Mouse (Mus musculus): ENCODE results near the gene Opn1mw. TPM values are rescaled to one million over a fixed set of nuclear protein-coding genes. Genes with fewer than 3 reads are reported as not detected.

Opn1mw gene
- not detected in 2 replicates for polyA plus RNA-seq (2015; fragmentation: Nextera tagmentation; extraction: Ambion mirVana)

GRCm38 (mm10) chrX:74127164-74127563 lies at the start of gene Opn1mw:
TSS of gene Opn1mw (plus strand) at chrX:74127464.
- Histone ChIP-seq H3K4me2 (ENCODE audit: low read depth, low read length) (no peak within 1 kb of the TSS), H3K4me1 (ENCODE audit: control insufficient read depth, insufficient read depth, low read length) (no peaks in the 10 kb centered on the region), H3K27me3 (replicated peaks; ENCODE audit: control insufficient read depth, insufficient read depth, low read length) (peaks cover 7% of the 10 kb centered on the region; the same call in 1 of the 2 replicates), H3K27ac (ENCODE audit: low read length) (no peak within 1 kb of the TSS), H3K36me3 (ENCODE audit: control insufficient read depth, insufficient read depth, low read length) (no peaks in the 10 kb centered on the region), H3K9me3 (ENCODE audit: control insufficient read depth, low read length) (no peaks in the 10 kb centered on the region), H3K9ac (ENCODE audit: low read depth, low read length) (no peak within 1 kb of the TSS), H3K4me3 (ENCODE audit: low read length) (no peak within 1 kb of the TSS)
- ATAC-seq, result no peak

GRCm38 (mm10) chrX:74084276-74084837 lies 42.9 kb upstream of the Opn1mw start:
- 22% methylated on average over 17 of the region's 17 CpGs for WGBS
- Histone ChIP-seq H3K4me3 (ENCODE audit: low read length) (peak overlapping the region; percentile 62), H3K9ac (ENCODE audit: low read depth, low read length) (peak overlapping the region; percentile 72), H3K4me2 (ENCODE audit: low read depth, low read length) (peak overlapping the region; percentile 61), H3K9me3 (ENCODE audit: control insufficient read depth, low read length) (no peaks in the 10 kb centered on the region), H3K27me3 (replicated peaks; ENCODE audit: control insufficient read depth, insufficient read depth, low read length) (no peaks in the 10 kb centered on the region), H3K27ac (ENCODE audit: low read length) (no peak overlapping the region; the same call in 1 of the 2 replicates), H3K4me1 (ENCODE audit: control insufficient read depth, insufficient read depth, low read length) (no peaks in the 10 kb centered on the region), H3K36me3 (ENCODE audit: control insufficient read depth, insufficient read depth, low read length) (no peaks in the 10 kb centered on the region)
- ATAC-seq, result no peak

- H3K4me2 ChIP-seq (ENCODE audit: low read depth, low read length), result peak overlapping the region; percentile 61
- peak overlapping the region; percentile 62 for H3K4me3 ChIP-seq (ENCODE audit: low read length)
- no peaks in the 10 kb centered on the region for H3K27me3 ChIP-seq (replicated peaks; ENCODE audit: control insufficient read depth, insufficient read depth, low read length)
- WGBS, result 17% methylated on average over 40 of the region's 56 CpGs
- peak; percentile 65 for ATAC-seq
- no peaks in the 10 kb centered on the region for H3K36me3 ChIP-seq (ENCODE audit: control insufficient read depth, insufficient read depth, low read length)
- peak overlapping the region; percentile 80 for H3K27ac ChIP-seq (ENCODE audit: low read length)
- no peaks in the 10 kb centered on the region for H3K9me3 ChIP-seq (ENCODE audit: control insufficient read depth, low read length)
- peak overlapping the region; percentile 72 for H3K9ac ChIP-seq (ENCODE audit: low read depth, low read length)
- no peaks in the 10 kb centered on the region for H3K4me1 ChIP-seq (ENCODE audit: control insufficient read depth, insufficient read depth, low read length)
Measured at GRCm38 (mm10) chrX:74084946-74085498, 42.2 kb upstream of the Opn1mw start.

- Histone ChIP-seq H3K4me3 (ENCODE audit: low read length) (peak overlapping the region; percentile 62), H3K4me1 (ENCODE audit: control insufficient read depth, insufficient read depth, low read length) (no peaks in the 10 kb centered on the region), H3K9ac (ENCODE audit: low read depth, low read length) (peak overlapping the region; percentile 72), H3K4me2 (ENCODE audit: low read depth, low read length) (peak overlapping the region; percentile 44), H3K9me3 (ENCODE audit: control insufficient read depth, low read length) (no peaks in the 10 kb centered on the region), H3K27me3 (replicated peaks; ENCODE audit: control insufficient read depth, insufficient read depth, low read length) (no peaks in the 10 kb centered on the region), H3K27ac (ENCODE audit: low read length) (peak overlapping the region; percentile 80), H3K36me3 (ENCODE audit: control insufficient read depth, insufficient read depth, low read length) (no peaks in the 10 kb centered on the region)
- 2% methylated on average over 25 of the region's 27 CpGs for WGBS
- peak; percentile 99 for ATAC-seq
Measured at GRCm38 (mm10) chrX:74085601-74086038, 41.6 kb upstream of the Opn1mw start.

GRCm38 (mm10) chrX:74095130-74095529 lies 32.1 kb upstream of the Opn1mw start:
- 57% methylated on average over 1 of the region's 1 CpGs for WGBS
- Histone ChIP-seq H3K27me3 (replicated peaks; ENCODE audit: control insufficient read depth, insufficient read depth, low read length) (no peaks in the 10 kb centered on the region), H3K27ac (ENCODE audit: low read length) (no peak overlapping the region), H3K4me1 (ENCODE audit: control insufficient read depth, insufficient read depth, low read length) (no peaks in the 10 kb centered on the region), H3K9ac (ENCODE audit: low read depth, low read length) (no peak overlapping the region), H3K4me2 (ENCODE audit: low read depth, low read length) (no peak overlapping the region), H3K9me3 (ENCODE audit: control insufficient read depth, low read length) (no peaks in the 10 kb centered on the region), H3K4me3 (ENCODE audit: low read length) (no peak overlapping the region), H3K36me3 (ENCODE audit: control insufficient read depth, insufficient read depth, low read length) (no peaks in the 10 kb centered on the region)
- no peak for ATAC-seq

- no peaks in the 10 kb centered on the region for H3K9me3 ChIP-seq (ENCODE audit: control insufficient read depth, low read length)
- no peak for ATAC-seq
- WGBS, result 66% methylated on average over 4 of the region's 4 CpGs
- H3K9ac ChIP-seq (ENCODE audit: low read depth, low read length), result no peak overlapping the region
- H3K4me1 ChIP-seq (ENCODE audit: control insufficient read depth, insufficient read depth, low read length), result no peaks in the 10 kb centered on the region
- H3K4me3 ChIP-seq (ENCODE audit: low read length), result no peak overlapping the region
- no peak overlapping the region for H3K27ac ChIP-seq (ENCODE audit: low read length)
- no peaks in the 10 kb centered on the region for H3K27me3 ChIP-seq (replicated peaks; ENCODE audit: control insufficient read depth, insufficient read depth, low read length)
- H3K36me3 ChIP-seq (ENCODE audit: control insufficient read depth, insufficient read depth, low read length), result no peaks in the 10 kb centered on the region
- no peak overlapping the region for H3K4me2 ChIP-seq (ENCODE audit: low read depth, low read length)
Measured at GRCm38 (mm10) chrX:74103457-74104188, 23.6 kb upstream of the Opn1mw start.

- no peak overlapping the region for H3K4me3 ChIP-seq (ENCODE audit: low read length)
- WGBS, result 46% methylated on average over 2 of the region's 2 CpGs
Measured at GRCm38 (mm10) chrX:74105916-74106315, 21.3 kb upstream of the Opn1mw start.

GRCm38 (mm10) chrX:74108747-74109146 lies 18.5 kb upstream of the Opn1mw start:
- no peaks in the 10 kb centered on the region for H3K36me3 ChIP-seq (ENCODE audit: control insufficient read depth, insufficient read depth, low read length)
- no peak overlapping the region for H3K4me2 ChIP-seq (ENCODE audit: low read depth, low read length)
- no peak overlapping the region for H3K27ac ChIP-seq (ENCODE audit: low read length)
- no peak overlapping the region for H3K4me3 ChIP-seq (ENCODE audit: low read length)
- no peaks in the 10 kb centered on the region for H3K9me3 ChIP-seq (ENCODE audit: control insufficient read depth, low read length)
- 0 out of 2 replicates have a peak, but pooled peaks cover 4% of the 10 kb centered on the region for H3K27me3 ChIP-seq (replicated peaks; ENCODE audit: control insufficient read depth, insufficient read depth, low read length)
- WGBS, result 43% methylated on average over 3 of the region's 3 CpGs
- H3K4me1 ChIP-seq (ENCODE audit: control insufficient read depth, insufficient read depth, low read length), result no peaks in the 10 kb centered on the region
- no peak for ATAC-seq
- no peak overlapping the region for H3K9ac ChIP-seq (ENCODE audit: low read depth, low read length)

More at GRCm38 (mm10) chrX:74105916-74106315, 21.3 kb upstream of the Opn1mw start:
- Histone ChIP-seq H3K4me1 (ENCODE audit: control insufficient read depth, insufficient read depth, low read length) (no peaks in the 10 kb centered on the region), H3K36me3 (ENCODE audit: control insufficient read depth, insufficient read depth, low read length) (no peaks in the 10 kb centered on the region), H3K9ac (ENCODE audit: low read depth, low read length) (no peak overlapping the region), H3K4me2 (ENCODE audit: low read depth, low read length) (no peak overlapping the region), H3K9me3 (ENCODE audit: control insufficient read depth, low read length) (no peaks in the 10 kb centered on the region), H3K27ac (ENCODE audit: low read length) (no peak overlapping the region), H3K27me3 (replicated peaks; ENCODE audit: control insufficient read depth, insufficient read depth, low read length) (no peaks in the 10 kb centered on the region)
- no peak for ATAC-seq

- no peaks in the 10 kb centered on the region for H3K9me3 ChIP-seq (ENCODE audit: control insufficient read depth, low read length)
- ATAC-seq, result no peak
- H3K4me1 ChIP-seq (ENCODE audit: control insufficient read depth, insufficient read depth, low read length), result no peaks in the 10 kb centered on the region
- H3K9ac ChIP-seq (ENCODE audit: low read depth, low read length), result no peak overlapping the region
- H3K4me3 ChIP-seq (ENCODE audit: low read length), result no peak overlapping the region
- H3K36me3 ChIP-seq (ENCODE audit: control insufficient read depth, insufficient read depth, low read length), result no peaks in the 10 kb centered on the region
- no peak overlapping the region for H3K4me2 ChIP-seq (ENCODE audit: low read depth, low read length)
- no peak overlapping the region for H3K27ac ChIP-seq (ENCODE audit: low read length)
- H3K27me3 ChIP-seq (replicated peaks; ENCODE audit: control insufficient read depth, insufficient read depth, low read length), result 0 out of 2 replicates have a peak, but pooled peaks cover 4% of the 10 kb centered on the region
Measured at GRCm38 (mm10) chrX:74114036-74114435, 13.2 kb upstream of the Opn1mw start.

Measured in intestine, embryonic 16.5 days (tissue).